Mouse (Mus musculus) hindbrain, embryonic 16.5 days (tissue): Measurements from ENCODE around the gene Adamtsl5. TPM values are rescaled to one million over a fixed set of nuclear protein-coding genes. Genes with fewer than 3 reads are reported as not detected.
A peak's percentile ranks its signal among the peaks of the same experiment; 100 is the strongest.

Experiments used
- ATAC-seq: fragments of 200-750 bp; cut with Nextera tagmentation; 2 replicates; pipeline ENCODE4 v1.8.0; 2017; ENCODE audit warnings: moderate TSS enrichment, moderate library complexity
- H3K27ac ChIP-seq: fragments of 300-500 bp; sonication (generic); 2 replicates; pipeline ENCODE4 v1.5.1; 2014; ENCODE audit warnings: low read depth, mild to moderate bottlenecking, control low read depth, low read length, moderate library complexity
- H3K27me3 ChIP-seq: fragments of 300-500 bp; sonication (generic); replicated peaks from 2 replicates; pipeline ENCODE4 v1.6.1; 2014; ENCODE audit warnings: low read length; ENCODE audit not compliant: control insufficient read depth, insufficient read depth
- H3K36me3 ChIP-seq: fragments of 300-500 bp; sonication (generic); 2 replicates; pipeline ENCODE4 v1.6.1; 2014; ENCODE audit warnings: mild to moderate bottlenecking, low read length, moderate library complexity, mixed read lengths; ENCODE audit not compliant: control insufficient read depth, insufficient read depth
- H3K4me1 ChIP-seq: fragments of 300-500 bp; sonication (generic); 2 replicates; pipeline ENCODE4 v1.6.1; 2014; ENCODE audit warnings: low read depth, low read length; ENCODE audit not compliant: control insufficient read depth, insufficient read depth
- H3K4me2 ChIP-seq: fragments of 300-500 bp; sonication (generic); 2 replicates; pipeline ENCODE4 v1.6.1; 2014; ENCODE audit warnings: mild to moderate bottlenecking, low read length, control low read depth, moderate library complexity
- H3K4me3 ChIP-seq: fragments of 300-500 bp; sonication (generic); 2 replicates; pipeline ENCODE4 v1.5.1; 2014; ENCODE audit warnings: mild to moderate bottlenecking, low read length, control low read depth, moderate library complexity
- H3K9ac ChIP-seq: fragments of 300-500 bp; sonication (generic); 2 replicates; pipeline ENCODE4 v1.6.1; 2014; ENCODE audit warnings: low read depth, mild to moderate bottlenecking, control low read depth, low read length, moderate library complexity
- H3K9me3 ChIP-seq: fragments of 300-500 bp; sonication (generic); 2 replicates; pipeline ENCODE4 v1.6.1; 2014; ENCODE audit warnings: mild to moderate bottlenecking, low read length, moderate library complexity; ENCODE audit not compliant: control insufficient read depth
- WGBS: fragments of 180-500 bp; shearing (Covaris S2); extraction: QIAGEN DNeasy Blood & Tissue Kit; methylation state at CpG from one replicate; pipeline ENCODE4 v1.1.7; 2014; 5-methylcytosine and 5-hydroxymethylcytosine counted together
- polyA plus RNA-seq: library from polyadenylated mRNA; unstranded; fragments of >200 nt; fragmentation: Nextera tagmentation; extraction: Ambion mirVana; gene quantifications from 2 replicates; pipeline ENCODE4 v1.2.1, GENCODE M21; 2015

Adamtsl5 gene
- polyA plus RNA-seq, 1 experiment from 2014 or later = 1.1 TPM

DNA sequence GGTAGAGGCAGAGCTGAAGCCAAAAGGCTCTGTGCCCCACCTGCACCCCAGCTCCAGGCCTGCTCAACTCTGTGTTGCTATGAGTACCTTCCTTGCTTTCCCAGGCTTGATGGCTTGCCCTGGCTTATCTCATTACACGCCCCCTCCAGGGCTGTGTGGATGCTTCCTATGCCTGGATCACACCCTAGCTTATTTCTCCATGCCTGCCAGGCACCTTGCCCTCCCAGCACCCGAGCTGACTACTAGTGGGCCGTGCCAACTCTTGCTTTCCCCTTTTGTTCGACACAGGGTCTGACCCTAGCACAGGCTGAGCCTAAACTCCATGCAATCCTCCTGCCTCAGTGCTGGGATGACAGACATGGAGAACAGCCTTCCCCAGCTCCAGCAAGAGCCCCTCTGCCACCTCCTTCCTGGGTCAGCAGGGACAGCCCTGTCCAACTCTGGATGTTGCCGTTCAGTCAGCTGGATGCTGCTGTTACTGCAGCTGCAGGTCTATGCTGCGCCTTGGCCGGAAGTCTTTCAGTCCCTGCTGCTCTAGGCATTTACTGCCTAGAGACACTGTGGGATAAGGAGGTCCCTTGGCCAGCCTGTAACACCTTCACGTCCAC lies 50.6 kb downstream of the Adamtsl5 start:
- H3K4me3 ChIP-seq = no peak overlapping the region
- peak overlapping the region; percentile 84; the same call in 1 of the 2 replicates for H3K9ac ChIP-seq
- peaks cover 60% of the 10 kb centered on the region for H3K4me1 ChIP-seq
- H3K4me2 ChIP-seq = peak overlapping the region; percentile 83
- ATAC-seq = no peak
- no peaks in the 10 kb centered on the region for H3K27me3 ChIP-seq
- peaks cover 10% of the 10 kb centered on the region for H3K36me3 ChIP-seq
- WGBS = 67% methylated on average over 8 of the region's 8 CpGs
- no peaks in the 10 kb centered on the region for H3K9me3 ChIP-seq
- H3K27ac ChIP-seq = peak overlapping the region; percentile 98

DNA sequence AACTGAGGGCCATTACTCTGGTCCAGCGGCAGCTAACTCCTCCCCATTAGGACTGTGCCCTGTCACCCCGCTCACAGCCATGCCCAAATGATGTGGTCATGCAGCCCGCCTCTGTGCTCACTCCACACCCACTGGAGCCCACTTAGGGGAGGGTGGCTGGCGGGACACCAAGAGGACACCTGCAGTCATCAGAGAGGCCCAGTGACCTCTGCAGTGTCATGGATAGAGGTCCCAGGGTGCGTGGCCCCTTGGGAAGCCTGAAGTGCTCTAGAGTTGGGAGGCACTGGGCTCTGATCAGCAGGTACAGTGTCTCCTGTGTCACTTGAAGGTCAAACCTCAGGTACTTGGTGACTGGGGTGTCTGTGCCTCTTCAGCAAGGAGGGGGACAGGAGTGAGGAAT lies 51.4 kb downstream of the Adamtsl5 start:
- peaks cover 54% of the 10 kb centered on the region for H3K4me1 ChIP-seq
- ATAC-seq = no peak
- WGBS = 87% methylated on average over 5 of the region's 5 CpGs

DNA sequence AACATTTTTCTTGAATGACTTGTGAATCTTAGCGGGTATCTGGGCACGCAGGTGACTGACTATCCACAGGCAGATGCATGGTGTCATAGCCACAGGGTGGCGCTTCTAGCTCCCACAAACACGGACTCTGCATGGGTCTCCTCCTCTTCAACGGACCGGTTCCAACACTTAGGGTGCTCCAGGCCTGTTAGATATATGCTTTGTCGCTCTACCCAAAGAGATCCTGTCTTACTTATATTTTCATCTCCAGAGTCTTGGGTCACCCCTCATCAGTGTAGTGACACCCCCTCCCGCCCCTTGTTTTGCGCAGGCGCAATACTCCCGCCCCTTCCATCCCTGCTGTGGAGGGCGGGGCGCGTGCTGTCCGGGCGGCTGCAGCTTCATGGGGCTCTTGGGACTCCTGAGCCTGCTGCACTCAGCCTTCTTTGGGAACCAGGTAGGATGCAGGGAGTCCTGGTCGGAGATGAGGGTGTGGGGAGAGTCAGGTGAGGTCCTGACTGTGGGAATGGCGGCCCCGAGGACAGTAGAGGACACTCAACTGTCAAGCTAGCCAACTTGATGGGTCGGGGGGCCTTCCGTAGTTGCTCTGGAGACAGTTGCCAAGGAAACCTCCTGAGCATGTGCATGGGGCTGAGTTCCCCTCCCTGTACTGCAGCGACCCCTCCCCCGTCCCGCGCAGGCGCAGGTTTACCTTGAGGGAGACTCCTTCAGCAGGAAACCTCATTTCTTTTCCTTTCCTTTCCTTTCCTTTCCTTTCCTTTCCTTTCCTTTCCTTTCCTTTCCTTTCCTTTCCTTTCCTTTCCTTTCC lies 52.4 kb downstream of the Adamtsl5 start, which contains the start of gene Apc2:
Gene Apc2, plus strand, starts transcription at position 360 of the 808 bp plus-strand sequence.
- 0% methylated on average over 25 of the region's 26 CpGs for WGBS
- H3K9me3 ChIP-seq = no peaks in the 10 kb centered on the region

More for the DNA sequence above, 51.4 kb downstream of the Adamtsl5 start:
- peaks cover 9% of the 10 kb centered on the region for H3K36me3 ChIP-seq
- H3K9me3 ChIP-seq = no peaks in the 10 kb centered on the region
- H3K4me3 ChIP-seq = peak overlapping the region; percentile 57
- no peaks in the 10 kb centered on the region for H3K27me3 ChIP-seq
- H3K9ac ChIP-seq = peak overlapping the region; percentile 84
- H3K4me2 ChIP-seq = peak overlapping the region; percentile 83
- H3K27ac ChIP-seq = peak overlapping the region; percentile 98

GRCm38 (mm10) chr10:80294788-80295303 lies 53.4 kb downstream of the Adamtsl5 start:
- peak overlapping the region; percentile 98 for H3K27ac ChIP-seq
- no peaks in the 10 kb centered on the region for H3K9me3 ChIP-seq
- 46% methylated on average over 7 of the region's 7 CpGs for WGBS
- ATAC-seq = no peak
- H3K9ac ChIP-seq = peak overlapping the region; percentile 84
- peaks cover 9% of the 10 kb centered on the region for H3K36me3 ChIP-seq
- H3K4me2 ChIP-seq = no peak overlapping the region; the same call in 1 of the 2 replicates
- no peak overlapping the region for H3K4me3 ChIP-seq
- peaks cover 48% of the 10 kb centered on the region for H3K4me1 ChIP-seq
- no peaks in the 10 kb centered on the region for H3K27me3 ChIP-seq

More for the DNA sequence above, 52.4 kb downstream of the Adamtsl5 start, which contains the start of gene Apc2:
- peak within 1 kb of the TSS; percentile 57 for H3K4me3 ChIP-seq
- no peaks in the 10 kb centered on the region for H3K27me3 ChIP-seq
- H3K36me3 ChIP-seq = peaks cover 9% of the 10 kb centered on the region
- ATAC-seq = peak; percentile 66
- peak within 1 kb of the TSS; percentile 84 for H3K9ac ChIP-seq
- peaks cover 48% of the 10 kb centered on the region for H3K4me1 ChIP-seq
- peak within 1 kb of the TSS; percentile 83 for H3K4me2 ChIP-seq
- peak within 1 kb of the TSS; percentile 98 for H3K27ac ChIP-seq

DNA sequence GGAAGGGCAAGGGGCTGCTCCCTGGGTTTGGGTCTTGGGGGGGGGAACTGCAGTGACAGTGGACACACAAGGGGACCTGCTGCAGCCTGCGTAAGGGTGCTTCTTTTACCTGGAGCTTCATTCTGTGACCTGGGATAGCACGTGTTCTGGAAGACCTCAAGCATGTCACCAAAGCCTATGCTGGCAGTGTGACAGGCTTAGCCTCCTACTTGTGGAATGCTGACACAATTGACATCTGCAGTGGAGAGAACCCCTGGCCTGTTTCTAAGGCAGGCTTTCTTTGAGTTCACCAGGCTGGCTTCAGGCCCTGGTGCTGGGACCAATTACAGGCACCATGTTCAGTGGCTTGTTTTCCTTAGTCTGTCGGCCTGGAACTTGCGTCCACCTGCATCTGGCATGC lies 53.9 kb downstream of the Adamtsl5 start:
- H3K36me3 ChIP-seq = peaks cover 9% of the 10 kb centered on the region
- H3K4me3 ChIP-seq = no peak overlapping the region
- no peaks in the 10 kb centered on the region for H3K27me3 ChIP-seq
- no peaks in the 10 kb centered on the region for H3K9me3 ChIP-seq
- H3K4me2 ChIP-seq = no peak overlapping the region
- H3K9ac ChIP-seq = no peak overlapping the region
- no peak for ATAC-seq
- peaks cover 48% of the 10 kb centered on the region for H3K4me1 ChIP-seq
- no peak overlapping the region; the same call in 1 of the 2 replicates for H3K27ac ChIP-seq
- 76% methylated on average over 4 of the region's 4 CpGs for WGBS

DNA sequence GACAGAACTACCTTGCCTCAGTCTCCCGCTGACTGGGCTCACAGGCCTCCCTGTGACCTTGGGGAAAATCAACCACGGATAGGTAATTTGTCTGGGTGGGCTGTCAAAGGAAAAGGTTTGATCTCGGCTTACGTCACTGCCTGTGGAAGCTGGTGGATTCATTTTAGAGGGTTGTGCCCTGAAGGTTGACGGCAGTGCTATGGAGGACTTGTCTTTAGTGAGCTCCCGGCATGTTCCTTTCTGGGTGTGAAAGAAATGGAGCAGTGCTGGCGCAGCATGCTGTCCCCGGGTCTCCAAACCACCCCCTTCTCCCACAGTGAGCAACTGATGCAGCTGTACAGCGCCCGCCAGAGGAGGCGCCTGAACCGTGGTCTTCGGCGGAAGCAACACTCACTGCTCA lies 54.9 kb downstream of the Adamtsl5 start:
- H3K36me3 ChIP-seq = peaks cover 10% of the 10 kb centered on the region
- peak overlapping the region; percentile 92 for H3K9ac ChIP-seq
- no peak overlapping the region for H3K27ac ChIP-seq
- H3K9me3 ChIP-seq = no peaks in the 10 kb centered on the region
- WGBS = 22% methylated on average over 14 of the region's 14 CpGs
- no peak for ATAC-seq
- H3K4me2 ChIP-seq = peak overlapping the region; percentile 99
- H3K27me3 ChIP-seq = no peaks in the 10 kb centered on the region
- H3K4me1 ChIP-seq = peaks cover 44% of the 10 kb centered on the region
- H3K4me3 ChIP-seq = peak overlapping the region; percentile 82

DNA sequence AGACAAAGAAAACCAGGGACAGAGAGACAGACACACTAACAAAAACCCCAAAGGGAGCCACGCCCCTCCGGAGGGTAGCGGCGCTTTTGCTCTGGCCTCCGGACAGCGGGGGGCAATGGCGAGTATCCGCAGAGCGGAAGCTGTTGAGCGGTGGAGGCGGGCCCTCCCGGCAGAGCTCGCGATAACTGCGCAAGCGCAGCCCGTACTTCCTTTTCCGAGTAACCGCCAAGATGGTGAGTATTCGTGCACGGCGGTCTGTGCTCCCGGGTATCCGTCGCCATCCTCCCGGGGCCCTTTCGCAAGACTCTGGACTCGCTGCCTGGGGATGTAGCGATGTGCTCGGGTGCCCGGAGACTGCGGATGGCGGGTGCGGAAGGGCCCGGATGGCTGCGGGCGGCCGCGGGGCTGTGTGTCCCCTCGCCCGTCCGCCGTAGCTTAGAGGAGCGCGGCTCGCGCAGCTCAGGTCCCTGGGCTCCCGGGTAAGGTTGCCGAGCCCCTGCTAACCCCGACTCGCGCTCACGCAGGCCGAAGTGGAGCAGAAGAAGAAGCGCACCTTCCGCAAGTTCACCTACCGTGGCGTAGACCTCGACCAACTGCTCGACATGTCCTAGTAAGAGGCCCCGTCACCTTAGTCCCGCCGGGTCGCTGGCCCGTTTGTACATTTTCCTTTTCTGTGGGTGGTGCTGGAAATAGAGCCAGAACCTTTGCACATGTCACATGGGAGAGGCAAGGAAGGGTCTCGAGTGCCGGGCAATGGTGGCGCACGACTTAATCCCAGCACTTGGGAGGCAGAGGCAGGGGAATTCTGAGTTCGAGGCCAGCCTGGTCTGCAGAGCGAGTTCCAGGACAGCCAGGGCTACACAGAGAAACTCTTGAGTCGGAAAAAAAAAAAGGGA lies 55.7 kb downstream of the Adamtsl5 start, which contains the start of gene Rps15:
Gene Rps15, plus strand, starts transcription at position 203 of the 896 bp plus-strand sequence.
- no peaks in the 10 kb centered on the region for H3K9me3 ChIP-seq
- H3K4me2 ChIP-seq = peak within 1 kb of the TSS; percentile 99
- peaks cover 36% of the 10 kb centered on the region for H3K4me1 ChIP-seq
- H3K27ac ChIP-seq = peak within 1 kb of the TSS; percentile 90
- ATAC-seq = peak; percentile 82
- WGBS = under 1% methylated on average over 71 of the region's 72 CpGs
- no peaks in the 10 kb centered on the region for H3K27me3 ChIP-seq
- H3K4me3 ChIP-seq = peak within 1 kb of the TSS; percentile 82
- H3K36me3 ChIP-seq = peaks cover 16% of the 10 kb centered on the region
- peak within 1 kb of the TSS; percentile 92 for H3K9ac ChIP-seq
